Mouse (Mus musculus) forebrain, embryonic 15.5 days (tissue): ENCODE measurements at regions not wholly inside any gene's neighbourhood (a gene's known extent, or its start where the extent isn't known, plus 50 kb on each side); places are given as distances from the start of the nearest gene placed in this dataset.

Experiments
- ATAC-seq: fragments of 200-750 bp; cut with Nextera tagmentation; replicated peaks from 2 replicates; pipeline ENCODE4 v1.8.0; 2017; ENCODE audit warnings: mild to moderate bottlenecking, moderate TSS enrichment, moderate library complexity
- H3K27ac ChIP-seq: fragments of 300-500 bp; sonication (generic); replicated peaks from 2 replicates; pipeline ENCODE4 v1.5.1; 2015; ENCODE audit warnings: mild to moderate bottlenecking, inconsistent platforms
- H3K27me3 ChIP-seq: fragments of 300-500 bp; sonication (generic); 2 replicates; pipeline ENCODE4 v1.6.1; 2015; ENCODE audit warnings: inconsistent platforms
- H3K36me3 ChIP-seq: fragments of 300-500 bp; sonication (generic); 2 replicates; pipeline ENCODE4 v1.6.1; 2015; ENCODE audit warnings: mild to moderate bottlenecking, inconsistent platforms
- H3K4me1 ChIP-seq: fragments of 300-500 bp; sonication (generic); 2 replicates; pipeline ENCODE4 v1.6.1; 2015; ENCODE audit warnings: inconsistent platforms
- H3K4me2 ChIP-seq: fragments of 300-500 bp; sonication (generic); replicated peaks from 2 replicates; pipeline ENCODE4 v1.6.1; 2015; ENCODE audit warnings: mild to moderate bottlenecking, inconsistent platforms
- H3K4me3 ChIP-seq: fragments of 300-500 bp; sonication (generic); 2 replicates; pipeline ENCODE4 v1.5.1; 2015; ENCODE audit warnings: mild to moderate bottlenecking, inconsistent platforms
- H3K9ac ChIP-seq: fragments of 300-500 bp; sonication (generic); replicated peaks from 2 replicates; pipeline ENCODE4 v1.6.1; 2015; ENCODE audit warnings: mild to moderate bottlenecking, inconsistent platforms
- H3K9me3 ChIP-seq: fragments of 300-500 bp; sonication (generic); 2 replicates; pipeline ENCODE4 v1.6.1; 2016; ENCODE audit warnings: inconsistent platforms
- WGBS: fragments of 180-500 bp; shearing (Covaris S2); methylation state at CpG from one replicate; pipeline ENCODE4 v1.1.7; 2015; ENCODE audit warnings: mixed read lengths; 5-methylcytosine and 5-hydroxymethylcytosine counted together

GRCm38 (mm10) chr13:101305695-101306413, 462.2 kb downstream of the Pik3r1 start:
- Histone ChIP-seq H3K27me3 (no peaks in the 10 kb centered on the region), H3K4me1 (peaks cover 3% of the 10 kb centered on the region; the same call in 1 of the 2 replicates), H3K36me3 (no peaks in the 10 kb centered on the region), H3K9ac (no peak overlapping the region), H3K9me3 (no peaks in the 10 kb centered on the region), H3K4me3 (no peak overlapping the region), H3K27ac (no peak overlapping the region), H3K4me2 (no peak overlapping the region)
- no peak for ATAC-seq
- WGBS, result 48% methylated on average over 11 of the region's 11 CpGs

GRCm38 (mm10) chr13:101305063-101305462, 463.0 kb downstream of the Pik3r1 start:
- no peak overlapping the region for H3K27ac ChIP-seq
- H3K4me1 ChIP-seq, result peaks cover 3% of the 10 kb centered on the region; the same call in 1 of the 2 replicates
- H3K36me3 ChIP-seq, result no peaks in the 10 kb centered on the region
- H3K4me3 ChIP-seq, result no peak overlapping the region
- ATAC-seq, result no peak
- H3K9me3 ChIP-seq, result no peaks in the 10 kb centered on the region
- H3K27me3 ChIP-seq, result no peaks in the 10 kb centered on the region
- H3K4me2 ChIP-seq, result no peak overlapping the region
- H3K9ac ChIP-seq, result no peak overlapping the region
- WGBS, result 55% methylated on average over 6 of the region's 6 CpGs

GRCm38 (mm10) chr13:101301361-101301760, 466.7 kb downstream of the Pik3r1 start:
- H3K9me3 ChIP-seq, result no peaks in the 10 kb centered on the region
- no peak overlapping the region for H3K4me3 ChIP-seq
- no peaks in the 10 kb centered on the region for H3K36me3 ChIP-seq
- H3K27me3 ChIP-seq, result no peaks in the 10 kb centered on the region
- no peak overlapping the region for H3K9ac ChIP-seq
- no peak overlapping the region for H3K27ac ChIP-seq
- WGBS, result 49% methylated on average over 2 of the region's 2 CpGs
- peaks cover 3% of the 10 kb centered on the region; the same call in 1 of the 2 replicates for H3K4me1 ChIP-seq
- H3K4me2 ChIP-seq, result no peak overlapping the region
- ATAC-seq, result no peak

GRCm38 (mm10) chr13:101289407-101289806, 456.2 kb upstream of the Slc30a5 start:
- Histone ChIP-seq H3K9me3 (no peaks in the 10 kb centered on the region), H3K9ac (no peak overlapping the region), H3K36me3 (no peaks in the 10 kb centered on the region), H3K4me3 (no peak overlapping the region), H3K4me2 (no peak overlapping the region), H3K27me3 (no peaks in the 10 kb centered on the region), H3K27ac (no peak overlapping the region), H3K4me1 (peaks cover 11% of the 10 kb centered on the region)
- no peak for ATAC-seq
- 95% methylated on average over 4 of the region's 4 CpGs for WGBS

GRCm38 (mm10) chr13:101287131-101287530, 453.9 kb upstream of the Slc30a5 start:
- no peak overlapping the region for H3K9ac ChIP-seq
- H3K4me1 ChIP-seq, result peaks cover 11% of the 10 kb centered on the region
- H3K36me3 ChIP-seq, result no peaks in the 10 kb centered on the region
- 20% methylated on average over 4 of the region's 4 CpGs for WGBS
- H3K4me2 ChIP-seq, result no peak overlapping the region
- H3K4me3 ChIP-seq, result no peak overlapping the region
- no peaks in the 10 kb centered on the region for H3K9me3 ChIP-seq
- ATAC-seq, result no peak
- no peak overlapping the region for H3K27ac ChIP-seq
- no peaks in the 10 kb centered on the region for H3K27me3 ChIP-seq

GRCm38 (mm10) chr13:101286029-101286917, 453.0 kb upstream of the Slc30a5 start:
- H3K36me3 ChIP-seq, result no peaks in the 10 kb centered on the region
- H3K4me2 ChIP-seq, result no peak overlapping the region
- H3K9ac ChIP-seq, result no peak overlapping the region
- WGBS, result 29% methylated on average over 15 of the region's 15 CpGs
- no peak overlapping the region for H3K27ac ChIP-seq
- H3K4me1 ChIP-seq, result peaks cover 11% of the 10 kb centered on the region
- H3K27me3 ChIP-seq, result no peaks in the 10 kb centered on the region
- H3K4me3 ChIP-seq, result no peak overlapping the region
- ATAC-seq, result peak; percentile 84
- H3K9me3 ChIP-seq, result no peaks in the 10 kb centered on the region

- H3K27ac ChIP-seq, result no peak overlapping the region
- no peaks in the 10 kb centered on the region for H3K4me1 ChIP-seq
- WGBS, result 86% methylated on average over 1 of the region's 1 CpGs
- no peaks in the 10 kb centered on the region; the same call in 1 of the 2 replicates for H3K9me3 ChIP-seq
- no peaks in the 10 kb centered on the region for H3K36me3 ChIP-seq
- ATAC-seq, result no peak
- H3K27me3 ChIP-seq, result no peaks in the 10 kb centered on the region
- H3K4me3 ChIP-seq, result no peak overlapping the region
- no peak overlapping the region for H3K9ac ChIP-seq
- no peak overlapping the region for H3K4me2 ChIP-seq
Observed at GRCm38 (mm10) chr13:101278127-101278526, 444.9 kb upstream of the Slc30a5 start.

GRCm38 (mm10) chr13:101276766-101277165, 443.5 kb upstream of the Slc30a5 start:
- ATAC-seq, result no peak
- Histone ChIP-seq H3K4me1 (no peaks in the 10 kb centered on the region), H3K9me3 (no peaks in the 10 kb centered on the region; the same call in 1 of the 2 replicates), H3K4me2 (no peak overlapping the region), H3K9ac (no peak overlapping the region), H3K27me3 (no peaks in the 10 kb centered on the region), H3K4me3 (no peak overlapping the region), H3K27ac (no peak overlapping the region), H3K36me3 (no peaks in the 10 kb centered on the region)
- WGBS, result 98% methylated on average over 2 of the region's 2 CpGs

- H3K4me2 ChIP-seq, result no peak overlapping the region
- ATAC-seq, result no peak
- no peak overlapping the region for H3K9ac ChIP-seq
- no peaks in the 10 kb centered on the region for H3K36me3 ChIP-seq
- WGBS, result 78% methylated on average over 7 of the region's 7 CpGs
- no peak overlapping the region for H3K4me3 ChIP-seq
- no peak overlapping the region for H3K27ac ChIP-seq
- no peaks in the 10 kb centered on the region; the same call in 1 of the 2 replicates for H3K9me3 ChIP-seq
- no peaks in the 10 kb centered on the region for H3K27me3 ChIP-seq
- H3K4me1 ChIP-seq, result no peaks in the 10 kb centered on the region
Observed at GRCm38 (mm10) chr13:101274470-101275141, 441.4 kb upstream of the Slc30a5 start.

GRCm38 (mm10) chr13:101273321-101273720, 440.1 kb upstream of the Slc30a5 start:
- Histone ChIP-seq H3K4me1 (no peaks in the 10 kb centered on the region), H3K4me3 (no peak overlapping the region), H3K4me2 (no peak overlapping the region), H3K9me3 (no peaks in the 10 kb centered on the region), H3K36me3 (no peaks in the 10 kb centered on the region), H3K27ac (no peak overlapping the region), H3K9ac (no peak overlapping the region), H3K27me3 (no peaks in the 10 kb centered on the region)
- ATAC-seq, result no peak
- 63% methylated on average over 7 of the region's 7 CpGs for WGBS

GRCm38 (mm10) chr13:101253698-101254468, 420.7 kb upstream of the Slc30a5 start:
- Histone ChIP-seq H3K9ac (no peak overlapping the region), H3K27me3 (no peaks in the 10 kb centered on the region), H3K27ac (no peak overlapping the region), H3K4me1 (no peaks in the 10 kb centered on the region), H3K9me3 (no peaks in the 10 kb centered on the region), H3K36me3 (no peaks in the 10 kb centered on the region), H3K4me3 (no peak overlapping the region), H3K4me2 (no peak overlapping the region)
- 79% methylated on average over 5 of the region's 5 CpGs for WGBS
- ATAC-seq, result no peak
